In genomic region chr17:78430374-78430773, GRCm38 (mm10) we compare ENCODE assay signal across 12 mouse cellular contexts. TPM values are rescaled to one million over a fixed set of nuclear protein-coding genes. Genes with fewer than 3 reads are reported as not detected.
DNase-seq lines count a peak whose midpoint lies in the region; ATAC-seq and TF ChIP-seq lines count a peak whose summit lies in the region.
"Had no signal": no experiment of that assay in that cellular context is flagged by ENCODE, and none has a peak within 500 bp of the region (broad histone marks: within the 10 kb centered on the region; RNA-seq: fewer than 3 reads in every experiment).

No protein-coding gene starts in this region.

- no peak for ATAC-seq in Patski

- no peaks in the 10 kb centered on the region for H3K27me3 ChIP-seq in Patski
- H3K27me3 ChIP-seq: hindbrain, embryonic 13.5 days had no signal

- peak; percentile 47 for TF ChIP-seq CTCF in left cerebral cortex, adult 2 months (IDR thresholded peaks at IDR 0.05)
- peak; percentile 62 for TF ChIP-seq CTCF in Patski (IDR thresholded peaks at IDR 0.05)

- intact Hi-C loops in left cerebral cortex, adult 2 months (cut with DNase I) = no loop called here

- CTCF ChIA-PET in Patski (lab: Charles Lee) = interaction anchor here (1.1 to 2.8 kb wide), 5 partner anchors 10 to 160 kb away, joined by 3 to 10 read pairs (median 4); no protein-coding TSS in a partner anchor

- POLR2A ChIA-PET in Patski (lab: Charles Lee) = no interaction called here

- in situ Hi-C loops in Patski (cut with MboI; ENCODE audit: low pct_unique_long_range_greater_than_20kb) = no loop called here

- no peak for DNase-seq in left cerebral cortex, adult 2 months (ENCODE audit: extremely low spot score in 1 of 2, low spot score in 2 of 2)
- DNase-seq in left cerebral cortex, adult 11 months (ENCODE audit: low spot score) = no peak
- DNase-seq in CD4-positive, CD25-positive, alpha-beta regulatory T cell, adult 2 months (ENCODE audit: low read depth, low spot score) = peak; percentile 62
- no peak for DNase-seq in Patski (ENCODE audit: low read depth, low spot score)
- DNase-seq in naive thymus-derived CD4-positive, alpha-beta T cell, adult 2 months (ENCODE audit: low read depth) = peak; percentile 53
- no peak for DNase-seq in heart, postnatal 4 days
- no peak for DNase-seq in layer of hippocampus, postnatal 25 days (ENCODE audit: extremely low spot score in 1 of 2, low spot score in 1 of 2)
- no peak for DNase-seq in cerebellum, postnatal 36 days
- DNase-seq: cerebellum, adult 8-10 months; gastrocnemius, postnatal 14 days; right cerebral cortex, adult 18-20 months had no signal

- H3K27ac ChIP-seq in left cerebral cortex, adult 2 months = no peak overlapping the region
- H3K27ac ChIP-seq: hindbrain, embryonic 13.5 days had no signal

- H3K4me3 ChIP-seq in left cerebral cortex, adult 2 months = no peak overlapping the region
- H3K4me3 ChIP-seq: hindbrain, embryonic 13.5 days had no signal

RNA-seq across cellular contexts. Expression of gene Fez2, which starts 12.4 kb away (rescaled TPM):
- total RNA-seq in left cerebral cortex, adult 2 months (2021) = 10 to 100 TPM; 34.9 to 36.0 TPM
- 86.4 TPM for polyA plus RNA-seq in Patski (2021)
- total RNA-seq in heart, postnatal 4 days (2021) = 10 to 100 TPM; 81.9 to 84.0 TPM
- 10 to 100 TPM; 31.6 to 34.4 TPM for total RNA-seq in layer of hippocampus, postnatal 25 days (2021)

Comparison
In these comparisons a context has a peak if more than half of its experiments do, and no peak if none do; other contexts are left out.
1. DNase-seq: peak in CD4-positive, CD25-positive, alpha-beta regulatory T cell, adult 2 months (single experiment) and naive thymus-derived CD4-positive, alpha-beta T cell, adult 2 months (single experiment); none in left cerebral cortex, adult 2 months (0 of 2), left cerebral cortex, adult 11 months (single experiment), Patski (single experiment), heart, postnatal 4 days (single experiment), layer of hippocampus, postnatal 25 days (0 of 2) and cerebellum, postnatal 36 days (0 of 2).